In genomic region chr11:53032336-53032735, GRCm38 (mm10) we compare ENCODE assay signal across 8 mouse cellular contexts.
DNase-seq lines count a peak whose midpoint lies in the region; ATAC-seq and TF ChIP-seq lines count a peak whose summit lies in the region.

No protein-coding gene starts in this region.

- no peak overlapping the region for H3K4me3 ChIP-seq in lung, embryonic 14.5 days (ENCODE audit: low read depth, low read length)

- no peaks in the 10 kb centered on the region for H3K4me1 ChIP-seq in lung, embryonic 14.5 days (ENCODE audit: insufficient read depth)

- no peak for ATAC-seq in lung, embryonic 14.5 days (ENCODE audit: insufficient read depth)

- H3K9ac ChIP-seq in lung, embryonic 14.5 days, result no peak overlapping the region

- DNase-seq in B cell, adult 2 months, result peak; percentile 58 to 66
- DNase-seq in adrenal gland, adult 18-20 months (ENCODE audit: low spot score in 2 of 2), result peak; percentile 81 to 87
- DNase-seq in embryo, embryonic 11 days, result peak; percentile 76
- DNase-seq in gastrocnemius, postnatal 36 days, result peak; percentile 65 to 75
- peak; percentile 74 to 90 for DNase-seq in kidney, postnatal 36 days
- DNase-seq in lung, embryonic 14.5 days, result peak; percentile 89
- peak; percentile 80 for DNase-seq in retina, postnatal 1 day
- peak; percentile 33 to 70 for DNase-seq in urinary bladder, adult 18-20 months (ENCODE audit: low spot score in 2 of 2)

- no peak overlapping the region for H3K4me2 ChIP-seq in lung, embryonic 14.5 days

- no peak overlapping the region for H3K27ac ChIP-seq in lung, embryonic 14.5 days (ENCODE audit: low read depth)

- H3K36me3 ChIP-seq in lung, embryonic 14.5 days (ENCODE audit: insufficient read depth), result no peaks in the 10 kb centered on the region

- WGBS in lung, embryonic 14.5 days, result 26% methylated on average over 4 of the region's 4 CpGs

- no peaks in the 10 kb centered on the region for H3K27me3 ChIP-seq in lung, embryonic 14.5 days (ENCODE audit: insufficient read depth, low read length)

- H3K9me3 ChIP-seq in lung, embryonic 14.5 days (ENCODE audit: low read depth, low read length), result no peaks in the 10 kb centered on the region

- intact Hi-C loops in gastrocnemius, postnatal 36 days (cut with DNase I), result loop anchor here (2.0 to 10.0 kb wide), 3 partner anchors 265 to 612 kb away; no protein-coding TSS in a partner anchor

- peak; percentile 93 for TF ChIP-seq CTCF in lung, embryonic 14.5 days (IDR thresholded peaks at IDR 0.05; ENCODE audit: low read depth)
